Mouse (Mus musculus) ovary, postnatal 36 days (tissue): Measurements from ENCODE around the gene Ist1.

Experiments
- DNase-seq: peaks from one replicate; pipeline ENCODE4 v3.0.0; 2022; ENCODE audit warnings: low spot score, mixed read lengths

Gene Ist1

DNA sequence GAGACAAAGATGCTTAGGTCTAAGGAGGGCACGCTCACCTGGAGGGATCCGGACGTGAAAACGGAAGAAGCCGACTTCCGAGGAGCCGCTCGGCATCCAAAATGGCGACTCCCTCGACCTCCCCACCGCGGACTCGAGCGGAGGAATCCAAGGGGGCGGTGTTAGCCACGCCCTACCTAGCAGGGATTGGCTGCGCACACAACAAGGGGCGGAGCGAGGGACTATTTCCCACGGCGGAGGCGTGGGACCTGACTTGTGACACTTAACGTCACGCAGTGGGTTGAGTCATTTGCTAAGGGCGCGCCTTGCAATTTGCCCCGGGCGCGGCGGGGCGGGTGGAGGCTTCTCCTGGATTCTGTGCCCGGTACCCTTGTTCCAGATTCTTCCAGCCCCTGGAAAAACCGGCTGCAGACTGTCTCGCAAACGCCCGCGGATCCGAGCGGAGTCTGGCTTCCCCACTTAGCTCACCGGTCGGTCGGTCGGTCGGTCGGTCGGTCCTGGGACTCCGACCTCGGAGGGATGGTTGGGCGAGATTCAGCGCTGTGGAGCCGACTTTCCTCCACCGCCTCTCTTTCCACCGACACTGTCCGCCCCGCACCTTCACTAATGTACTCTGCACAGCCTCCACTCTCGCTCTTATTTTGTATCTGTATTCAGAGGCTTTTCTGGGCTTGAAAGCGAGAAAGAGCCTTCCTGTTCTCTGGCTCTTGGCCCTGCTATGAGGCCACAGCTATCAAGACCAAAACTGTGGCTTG is at the start of gene Ist1:
Ist1 (minus strand) TSS at position 115 of the 755 bp plus-strand sequence.
- peak; percentile 98 for DNase-seq

DNA sequence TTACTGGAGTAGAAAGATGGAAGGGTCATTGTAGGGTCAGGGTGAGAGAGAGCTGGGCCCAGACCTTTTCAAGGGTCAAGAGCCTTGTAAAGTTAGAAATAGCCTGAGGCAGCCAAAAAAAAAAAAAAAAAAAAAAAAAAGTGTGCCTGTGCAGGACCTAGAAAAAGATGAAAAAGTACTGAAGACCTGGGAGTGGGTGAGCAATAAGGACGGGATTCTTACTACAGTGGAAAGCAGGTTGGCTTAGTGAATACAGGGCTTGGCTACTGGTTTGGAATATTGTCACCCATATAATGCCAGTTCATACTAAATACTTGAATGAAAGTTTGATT is 45.0 kb upstream of the Ist1 start:
- no peak for DNase-seq

DNA sequence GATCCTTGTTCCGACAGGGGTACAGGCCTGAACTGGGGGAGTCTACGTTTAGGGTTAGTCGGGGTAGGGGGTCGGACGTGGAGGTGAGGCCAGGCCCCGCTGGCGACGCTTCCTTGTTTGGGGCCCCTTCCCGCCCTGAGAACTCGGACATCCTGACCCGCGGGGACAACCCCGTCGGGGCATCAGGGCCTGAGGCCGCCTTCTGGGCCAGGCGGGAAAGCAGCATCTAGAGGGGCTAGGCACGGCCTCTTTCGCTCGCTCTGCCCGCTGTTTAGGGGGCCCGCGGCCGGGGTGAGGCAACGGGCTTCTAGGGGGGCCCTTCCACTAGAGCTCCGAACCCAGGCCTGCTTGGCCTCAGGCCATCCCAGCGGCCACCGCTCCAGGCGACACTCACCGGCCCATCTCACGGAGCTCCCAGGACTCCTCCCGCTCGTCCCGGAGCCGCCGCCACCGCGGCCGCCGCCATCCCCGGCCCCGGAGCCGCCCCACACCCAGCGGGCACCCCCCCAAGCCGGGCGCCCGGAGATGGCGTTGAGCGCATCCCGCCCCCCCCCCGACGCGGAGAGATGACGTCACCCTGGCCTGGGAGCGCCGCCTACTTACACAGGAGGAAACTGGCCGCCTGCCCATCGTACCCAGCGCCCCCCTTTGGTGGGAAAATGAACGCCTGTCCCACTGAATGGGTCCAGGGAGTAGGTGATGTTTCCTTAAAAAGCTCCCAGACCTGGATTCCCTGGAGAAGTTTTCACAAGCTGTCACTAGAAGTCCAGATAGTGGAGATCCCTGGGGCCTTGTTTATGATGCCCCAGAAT is 44.4 kb upstream of the Ist1 start, which contains the start of gene Atxn1l:
Atxn1l (minus strand) TSS at position 503 of the 812 bp plus-strand sequence.
- peak; percentile 83 for DNase-seq

GRCm38 (mm10) chr8:109736819-109737218 is 43.8 kb upstream of the Ist1 start:
- no peak for DNase-seq

DNA sequence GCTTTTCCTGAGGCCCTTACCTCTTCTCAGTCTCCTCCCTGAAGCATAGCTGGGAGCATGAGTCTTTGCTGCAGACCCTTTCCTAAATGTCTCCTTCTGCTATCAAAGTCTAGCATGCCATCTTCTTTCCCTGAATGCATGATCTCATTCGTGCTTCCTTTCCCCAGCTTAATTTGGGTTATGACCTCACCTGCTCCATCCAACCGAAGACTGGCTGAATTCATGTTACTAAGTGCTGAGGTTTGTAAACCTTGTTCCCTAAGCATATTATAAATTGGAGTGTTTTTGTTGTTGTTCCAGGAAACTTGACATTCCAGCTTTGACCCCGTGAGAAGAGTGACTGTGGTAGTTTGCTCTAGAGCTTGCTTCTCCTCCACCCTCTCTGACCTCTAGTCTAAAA is 41.0 kb upstream of the Ist1 start:
- DNase-seq: no peak

GRCm38 (mm10) chr8:109731012-109731411 is 38.0 kb upstream of the Ist1 start:
- no peak for DNase-seq

DNA sequence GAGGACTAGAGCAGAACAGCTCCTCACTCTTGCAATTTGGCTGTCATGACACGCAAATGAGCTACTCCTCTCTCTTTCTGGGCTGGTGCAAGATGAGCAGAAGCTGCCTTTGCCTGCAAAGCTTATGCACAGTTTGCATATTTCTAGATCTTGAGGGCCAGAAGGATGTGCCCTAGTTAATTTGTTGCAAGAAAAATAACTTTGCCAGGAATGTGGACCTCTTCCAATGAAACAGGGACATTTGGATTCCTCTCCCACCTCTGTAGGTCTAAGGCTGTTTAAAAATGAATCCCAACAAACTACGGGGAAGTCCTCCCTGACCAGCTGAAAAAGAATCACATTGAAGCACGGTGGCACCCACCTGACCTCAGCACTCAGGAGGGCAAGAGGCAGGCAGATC is 32.0 kb upstream of the Ist1 start:
- DNase-seq: no peak

DNA sequence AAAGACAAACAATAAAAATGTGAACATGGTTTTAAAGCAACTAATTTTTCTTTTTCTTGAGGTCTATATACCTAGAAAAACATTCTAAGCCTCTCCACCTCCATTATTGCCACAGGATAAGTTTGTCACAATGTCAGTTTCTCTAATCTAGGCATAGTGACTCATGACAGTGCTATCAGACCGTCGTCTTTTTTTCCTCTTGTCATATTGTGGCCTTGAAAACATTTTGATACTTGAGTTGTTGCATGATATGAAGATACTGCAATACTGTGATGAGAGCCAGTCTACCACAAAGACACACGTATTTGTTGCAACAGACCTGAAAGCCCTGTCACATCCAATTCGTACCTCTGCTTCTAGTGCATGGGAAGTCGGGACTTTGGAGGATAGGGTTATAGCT is 21.9 kb upstream of the Ist1 start:
- no peak for DNase-seq

GRCm38 (mm10) chr8:109712521-109712920 is 19.5 kb upstream of the Ist1 start:
- DNase-seq: no peak

- DNase-seq: no peak
These were observed 14.9 kb upstream of the Ist1 start for GRCm38 (mm10) chr8:109707921-109708320.

DNA sequence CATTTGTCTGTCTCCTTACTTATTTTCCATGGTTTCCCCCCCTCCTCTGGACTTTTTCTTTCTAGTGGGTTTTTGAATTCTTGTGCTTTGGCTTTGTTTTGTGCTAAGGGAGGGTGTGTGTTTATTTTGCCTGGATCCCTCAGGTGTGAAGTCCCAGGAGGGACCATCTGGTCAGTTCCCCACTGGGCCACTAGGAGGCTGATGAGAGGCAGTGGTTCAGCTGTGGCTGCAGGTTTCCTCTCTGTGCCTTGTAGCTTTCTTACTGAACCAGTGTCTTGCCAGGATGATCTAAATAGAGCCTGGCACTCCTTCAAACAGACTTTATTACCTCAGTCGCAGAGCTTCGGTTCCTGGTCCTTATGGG is 13.8 kb upstream of the Ist1 start:
- DNase-seq: peak; percentile 65

DNA sequence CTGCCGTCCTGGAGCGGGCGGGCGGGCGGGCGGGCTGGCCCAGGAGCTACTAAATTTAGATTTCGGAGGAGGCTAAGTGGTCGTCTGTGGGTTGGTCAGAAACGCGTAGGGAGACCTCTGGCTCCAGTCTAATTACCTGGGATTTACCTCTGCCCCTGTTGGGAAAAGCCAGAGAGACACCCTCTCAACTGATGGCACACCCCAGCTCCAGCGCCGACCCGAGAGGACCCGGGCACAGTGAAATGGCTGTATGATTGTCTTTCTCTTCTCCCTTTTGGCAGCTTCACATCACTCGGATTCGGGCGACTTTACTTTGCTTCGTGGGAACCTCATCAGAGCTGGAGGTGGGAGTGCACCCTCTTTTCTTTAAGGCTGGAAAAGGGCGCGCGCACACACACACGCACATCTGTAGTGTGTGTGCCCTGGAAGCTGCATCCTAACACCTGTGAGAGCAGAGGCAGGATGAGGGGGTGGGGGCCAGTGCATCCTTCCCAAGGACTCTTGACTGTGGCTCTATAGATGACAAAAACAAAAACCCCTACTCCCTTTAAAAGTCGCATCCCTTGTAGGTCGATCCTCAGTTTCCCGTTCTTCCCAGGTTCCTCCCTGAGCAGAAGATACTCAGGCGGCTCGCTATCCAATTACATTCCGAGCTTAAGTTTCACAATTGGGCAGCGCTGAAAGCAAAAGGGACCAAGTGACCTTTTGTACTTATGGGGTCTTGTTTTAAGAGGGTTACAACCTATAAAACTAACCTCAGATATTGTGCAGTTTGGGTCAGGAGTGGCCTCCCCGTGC is 13.2 kb upstream of the Ist1 start:
- no peak for DNase-seq

DNA sequence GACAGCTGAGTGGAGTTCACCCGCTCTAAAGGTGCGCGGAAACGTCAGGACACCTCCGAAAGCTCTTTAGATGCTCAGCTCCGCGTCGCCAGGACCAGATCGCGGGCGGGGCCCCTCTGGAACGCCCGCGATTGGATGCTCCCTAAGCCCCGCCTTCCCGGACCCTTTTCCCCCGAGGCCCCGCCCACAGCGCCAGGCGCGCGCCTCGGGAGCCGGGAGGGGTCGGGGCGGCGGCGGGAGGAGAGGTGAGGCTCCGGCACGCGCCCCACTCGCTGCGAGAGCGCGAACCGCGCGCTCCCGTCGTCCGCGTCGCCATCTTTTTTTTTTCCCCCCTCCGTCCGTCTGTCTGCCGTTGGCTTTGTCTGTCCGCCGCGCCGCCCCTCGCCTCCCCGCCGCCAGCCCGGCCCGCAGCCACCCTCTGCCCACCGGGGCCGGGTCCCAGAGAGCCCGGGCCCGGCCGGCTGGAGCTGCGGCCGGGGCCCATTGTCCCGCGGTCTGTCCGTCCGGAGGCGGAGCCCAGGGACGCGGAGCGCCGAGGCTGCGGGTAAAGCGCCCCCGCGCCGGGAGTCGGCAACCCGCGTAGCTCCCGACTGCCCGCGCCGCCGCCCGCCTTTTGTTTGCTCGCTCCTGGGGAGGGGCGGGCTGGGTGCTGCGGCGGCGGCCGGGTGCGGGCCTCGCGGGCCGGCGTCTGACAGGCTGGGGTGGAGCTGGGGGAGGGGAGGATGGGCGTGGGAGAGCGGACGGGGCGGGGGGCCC is 12.4 kb upstream of the Ist1 start, which contains the start of gene Zfp821:
Zfp821 (plus strand) TSS at position 227 of the 756 bp plus-strand sequence.
- peak; percentile 94 for DNase-seq

GRCm38 (mm10) chr8:109704565-109705319 is 11.7 kb upstream of the Ist1 start:
- DNase-seq: no peak

GRCm38 (mm10) chr8:109698477-109698876 is 5.4 kb upstream of the Ist1 start:
- no peak for DNase-seq

GRCm38 (mm10) chr8:109697754-109698153 is 4.7 kb upstream of the Ist1 start:
- DNase-seq: no peak

- no peak for DNase-seq
These were observed 1.1 kb upstream of the Ist1 start for GRCm38 (mm10) chr8:109694154-109694553.

- no peak for DNase-seq
These were observed 466 bp downstream of the Ist1 start for GRCm38 (mm10) chr8:109692443-109693145.

DNA sequence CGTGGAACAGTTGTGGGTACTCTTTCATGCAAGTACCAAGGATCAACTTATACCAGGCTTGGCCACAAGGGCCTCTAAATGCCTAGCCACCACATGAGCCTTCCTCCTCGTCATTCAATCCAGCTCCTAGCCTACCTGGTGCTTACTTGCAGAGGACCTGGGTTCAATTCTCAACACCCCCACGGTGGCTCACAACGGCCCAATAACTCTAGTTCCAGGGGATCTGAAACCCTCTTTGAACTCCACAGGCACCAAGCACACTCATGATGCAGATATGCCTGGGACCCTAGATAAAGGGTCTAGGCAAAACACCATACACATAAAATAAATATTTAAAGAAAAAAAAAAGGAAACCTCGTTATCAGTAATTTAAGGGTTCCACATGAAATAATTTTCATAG is 1.3 kb downstream of the Ist1 start:
- DNase-seq: no peak

DNA sequence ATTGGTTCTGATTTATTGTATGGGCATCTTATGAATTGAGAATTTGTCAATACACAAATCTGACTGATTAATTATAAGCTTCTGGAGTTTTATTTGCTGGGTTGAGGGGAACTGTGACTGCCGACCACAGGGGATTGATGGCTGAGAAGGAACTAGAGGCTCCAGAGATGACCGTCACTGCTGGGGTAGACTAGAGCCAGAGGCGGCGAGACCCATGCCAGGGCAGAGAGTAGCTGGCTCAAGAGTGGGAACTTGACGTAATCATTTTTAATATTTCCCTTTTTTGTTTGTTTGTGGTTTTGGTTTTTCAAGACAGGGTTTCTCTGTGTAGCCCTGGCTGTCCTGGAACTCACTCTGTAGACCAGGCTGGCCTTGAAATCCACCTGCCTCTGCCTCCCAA is 5.8 kb downstream of the Ist1 start:
- DNase-seq: no peak
